Mouse (Mus musculus): ENCODE data around the gene Mcl1.
"Not testable (repeated sequence)": the region's sequence is repeated elsewhere in the genome, so short reads cannot be mapped to it uniquely, and the experiment has no call there.

GRCm38 (mm10) chr3:95623991-95624515, 34.5 kb upstream of the Mcl1 start:
- not testable (repeated sequence) for TF ChIP-seq CTCF (IDR thresholded peaks at IDR 0.05; ENCODE audit: low read depth, low read length); POLR2A (IDR thresholded peaks at IDR 0.05; ENCODE audit: borderline replicate concordance, low read depth, low read length)
